Mouse (Mus musculus): ENCODE data around the gene Cbfa2t3. TPM values are rescaled to one million over a fixed set of nuclear protein-coding genes. Genes with fewer than 3 reads are reported as not detected.
A peak's percentile ranks its signal among the peaks of the same experiment; 100 is the strongest.

Gene Cbfa2t3
- polyA plus RNA-seq, 1 experiment from 2014 or later: 4.8 TPM

- Histone ChIP-seq H3K4me3 (no peak overlapping the region), H3K36me3 (0 out of 2 replicates have a peak, but pooled peaks cover 6% of the 10 kb centered on the region), H3K9me3 (no peaks in the 10 kb centered on the region), H3K4me1 (peaks cover 48% of the 10 kb centered on the region), H3K27me3 (replicated peaks) (peaks cover 99% of the 10 kb centered on the region), H3K9ac (no peak overlapping the region), H3K4me2 (peak overlapping the region; percentile 99; the same call in 1 of the 2 replicates), H3K27ac (replicated peaks) (no peak overlapping the region)
- 34% methylated on average over 7 of the region's 7 CpGs for WGBS
- no peak for ATAC-seq (ENCODE audit: extremely low read depth, insufficient number of reproducible peaks, low FRiP score, low TSS enrichment)
Observed at GRCm38 (mm10) chr8:122674999-122675398, 23.9 kb downstream of the Cbfa2t3 start.

GRCm38 (mm10) chr8:122673989-122674388 is 24.9 kb downstream of the Cbfa2t3 start:
- 82% methylated on average over 12 of the region's 12 CpGs for WGBS
- H3K27ac ChIP-seq (replicated peaks): no peak overlapping the region
- H3K9ac ChIP-seq: no peak overlapping the region
- H3K4me3 ChIP-seq: no peak overlapping the region
- peaks cover 92% of the 10 kb centered on the region for H3K27me3 ChIP-seq (replicated peaks)
- ATAC-seq (ENCODE audit: extremely low read depth, insufficient number of reproducible peaks, low FRiP score, low TSS enrichment): no peak
- peaks cover 48% of the 10 kb centered on the region for H3K4me1 ChIP-seq
- no peak overlapping the region for H3K4me2 ChIP-seq
- 0 out of 2 replicates have a peak, but pooled peaks cover 6% of the 10 kb centered on the region for H3K36me3 ChIP-seq
- H3K9me3 ChIP-seq: no peaks in the 10 kb centered on the region

GRCm38 (mm10) chr8:122671894-122672293 is 27.0 kb downstream of the Cbfa2t3 start:
- Histone ChIP-seq H3K36me3 (0 out of 2 replicates have a peak, but pooled peaks cover 6% of the 10 kb centered on the region), H3K27me3 (replicated peaks) (peaks cover 78% of the 10 kb centered on the region), H3K9ac (no peak overlapping the region), H3K4me2 (no peak overlapping the region), H3K27ac (replicated peaks) (no peak overlapping the region), H3K9me3 (no peaks in the 10 kb centered on the region), H3K4me3 (no peak overlapping the region), H3K4me1 (peaks cover 48% of the 10 kb centered on the region)
- WGBS: 69% methylated on average over 6 of the region's 6 CpGs
- no peak for ATAC-seq (ENCODE audit: extremely low read depth, insufficient number of reproducible peaks, low FRiP score, low TSS enrichment)

GRCm38 (mm10) chr8:122670718-122671117 is 28.2 kb downstream of the Cbfa2t3 start:
- no peak overlapping the region for H3K4me3 ChIP-seq
- no peak for ATAC-seq (ENCODE audit: extremely low read depth, insufficient number of reproducible peaks, low FRiP score, low TSS enrichment)
- peaks cover 66% of the 10 kb centered on the region for H3K27me3 ChIP-seq (replicated peaks)
- H3K27ac ChIP-seq (replicated peaks): no peak overlapping the region
- H3K4me2 ChIP-seq: no peak overlapping the region
- 0 out of 2 replicates have a peak, but pooled peaks cover 6% of the 10 kb centered on the region for H3K36me3 ChIP-seq
- WGBS: 52% methylated on average over 3 of the region's 3 CpGs
- H3K4me1 ChIP-seq: peaks cover 49% of the 10 kb centered on the region
- H3K9ac ChIP-seq: no peak overlapping the region
- H3K9me3 ChIP-seq: no peaks in the 10 kb centered on the region

- H3K27me3 ChIP-seq (replicated peaks): peaks cover 59% of the 10 kb centered on the region
- peaks cover 53% of the 10 kb centered on the region for H3K4me1 ChIP-seq
- no peak for ATAC-seq (ENCODE audit: extremely low read depth, insufficient number of reproducible peaks, low FRiP score, low TSS enrichment)
- WGBS: 29% methylated on average over 11 of the region's 11 CpGs
- no peak overlapping the region for H3K27ac ChIP-seq (replicated peaks)
- no peak overlapping the region for H3K9ac ChIP-seq
- peak overlapping the region; percentile 9 for H3K4me2 ChIP-seq
- no peaks in the 10 kb centered on the region for H3K9me3 ChIP-seq
- H3K4me3 ChIP-seq: no peak overlapping the region
- 0 out of 2 replicates have a peak, but pooled peaks cover 6% of the 10 kb centered on the region for H3K36me3 ChIP-seq
Observed at GRCm38 (mm10) chr8:122670001-122670400, 28.9 kb downstream of the Cbfa2t3 start.

GRCm38 (mm10) chr8:122669370-122669769 is 29.5 kb downstream of the Cbfa2t3 start:
- WGBS: 32% methylated on average over 5 of the region's 5 CpGs
- Histone ChIP-seq H3K36me3 (0 out of 2 replicates have a peak, but pooled peaks cover 6% of the 10 kb centered on the region), H3K27ac (replicated peaks) (no peak overlapping the region), H3K4me2 (no peak overlapping the region), H3K27me3 (replicated peaks) (peaks cover 53% of the 10 kb centered on the region), H3K4me3 (no peak overlapping the region), H3K9ac (0 out of 2 replicates have a peak overlapping the region, but pooled peaks have one; percentile 48), H3K4me1 (peaks cover 60% of the 10 kb centered on the region), H3K9me3 (no peaks in the 10 kb centered on the region)
- ATAC-seq (ENCODE audit: extremely low read depth, insufficient number of reproducible peaks, low FRiP score, low TSS enrichment): no peak

GRCm38 (mm10) chr8:122667854-122668253 is 31.1 kb downstream of the Cbfa2t3 start:
- Histone ChIP-seq H3K27me3 (replicated peaks) (peaks cover 38% of the 10 kb centered on the region), H3K9ac (no peak overlapping the region), H3K4me1 (peaks cover 73% of the 10 kb centered on the region), H3K9me3 (no peaks in the 10 kb centered on the region), H3K27ac (replicated peaks) (no peak overlapping the region), H3K36me3 (0 out of 2 replicates have a peak, but pooled peaks cover 2% of the 10 kb centered on the region), H3K4me3 (no peak overlapping the region), H3K4me2 (no peak overlapping the region)
- no peak for ATAC-seq (ENCODE audit: extremely low read depth, insufficient number of reproducible peaks, low FRiP score, low TSS enrichment)
- 71% methylated on average over 11 of the region's 11 CpGs for WGBS

- Histone ChIP-seq H3K4me3 (no peak overlapping the region), H3K36me3 (no peaks in the 10 kb centered on the region), H3K27me3 (replicated peaks) (peaks cover 27% of the 10 kb centered on the region), H3K27ac (replicated peaks) (peak overlapping the region; percentile 81), H3K9me3 (no peaks in the 10 kb centered on the region), H3K4me1 (peaks cover 80% of the 10 kb centered on the region), H3K4me2 (peak overlapping the region; percentile 27), H3K9ac (peak overlapping the region; percentile 15; the same call in 1 of the 2 replicates)
- 44% methylated on average over 12 of the region's 12 CpGs for WGBS
- no peak for ATAC-seq (ENCODE audit: extremely low read depth, insufficient number of reproducible peaks, low FRiP score, low TSS enrichment)
Observed at GRCm38 (mm10) chr8:122666827-122667226, 32.1 kb downstream of the Cbfa2t3 start.

GRCm38 (mm10) chr8:122666338-122666764 is 32.6 kb downstream of the Cbfa2t3 start:
- Histone ChIP-seq H3K4me2 (peak overlapping the region; percentile 27), H3K9me3 (no peaks in the 10 kb centered on the region), H3K9ac (peak overlapping the region; percentile 15; the same call in 1 of the 2 replicates), H3K36me3 (no peaks in the 10 kb centered on the region), H3K27ac (replicated peaks) (peak overlapping the region; percentile 81), H3K4me3 (no peak overlapping the region), H3K27me3 (replicated peaks) (peaks cover 23% of the 10 kb centered on the region), H3K4me1 (peaks cover 84% of the 10 kb centered on the region)
- WGBS: 9% methylated on average over 9 of the region's 9 CpGs
- no peak for ATAC-seq (ENCODE audit: extremely low read depth, insufficient number of reproducible peaks, low FRiP score, low TSS enrichment)

GRCm38 (mm10) chr8:122665667-122666316 is 33.1 kb downstream of the Cbfa2t3 start:
- Histone ChIP-seq H3K27me3 (replicated peaks) (peaks cover 17% of the 10 kb centered on the region), H3K9ac (peak overlapping the region; percentile 62), H3K4me2 (peak overlapping the region; percentile 40), H3K4me3 (no peak overlapping the region), H3K27ac (replicated peaks) (peak overlapping the region; percentile 81), H3K9me3 (no peaks in the 10 kb centered on the region), H3K36me3 (no peaks in the 10 kb centered on the region), H3K4me1 (peaks cover 90% of the 10 kb centered on the region)
- 47% methylated on average over 12 of the region's 14 CpGs for WGBS
- ATAC-seq (ENCODE audit: extremely low read depth, insufficient number of reproducible peaks, low FRiP score, low TSS enrichment): no peak

- H3K27ac ChIP-seq (replicated peaks): peak overlapping the region; percentile 81
- no peak overlapping the region for H3K4me3 ChIP-seq
- WGBS: 58% methylated on average over 8 of the region's 8 CpGs
- peaks cover 11% of the 10 kb centered on the region; the same call in 1 of the 2 replicates for H3K27me3 ChIP-seq (replicated peaks)
- H3K9me3 ChIP-seq: no peaks in the 10 kb centered on the region
- peak overlapping the region; percentile 62; the same call in 1 of the 2 replicates for H3K9ac ChIP-seq
- peaks cover 90% of the 10 kb centered on the region for H3K4me1 ChIP-seq
- H3K4me2 ChIP-seq: peak overlapping the region; percentile 40
- no peak for ATAC-seq (ENCODE audit: extremely low read depth, insufficient number of reproducible peaks, low FRiP score, low TSS enrichment)
- no peaks in the 10 kb centered on the region for H3K36me3 ChIP-seq
Observed at GRCm38 (mm10) chr8:122665221-122665620, 33.7 kb downstream of the Cbfa2t3 start.
